Mouse (Mus musculus) stomach, postnatal 0 days (tissue): ENCODE data around the gene Hpd.

Source experiments
- CTCF ChIP-seq: IDR thresholded peaks from 2 replicates; pipeline ENCODE4 v1.5.1; 2016; ENCODE audit warnings: antibody characterized with exemption, low read depth, mild to moderate bottlenecking, moderate library complexity
- EP300 ChIP-seq: optimal IDR thresholded peaks from 2 replicates; pipeline ENCODE3; 2016; ENCODE audit warnings: antibody characterized with exemption

- TF ChIP-seq CTCF: no peak
- no peak for TF ChIP-seq EP300
Measured at GRCm38 (mm10) chr5:123128426-123129169, 53.9 kb downstream of the Hpd start.
